In the genomic region with DNA sequence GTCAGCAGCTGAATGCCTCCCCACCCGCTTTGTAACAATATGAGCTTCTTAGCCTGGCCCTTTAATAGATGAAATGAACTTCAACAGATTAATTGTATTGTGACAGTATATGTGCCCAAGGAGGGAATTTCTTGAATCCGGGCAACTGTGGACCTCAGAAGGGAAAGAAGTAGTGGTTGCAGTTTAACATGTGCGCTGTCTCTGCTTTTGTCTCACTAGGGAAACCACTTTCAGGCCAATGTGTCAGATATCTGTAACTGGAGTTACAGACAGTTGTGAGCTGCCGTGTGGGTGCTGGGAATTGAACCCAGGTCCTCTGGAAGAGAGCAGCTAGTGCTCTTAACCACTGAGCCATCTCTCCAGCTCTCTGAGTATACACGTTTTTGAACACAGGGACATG, we compare ENCODE assay signal across 22 mouse cellular contexts.
DNase-seq lines count a peak whose midpoint lies in the region; ATAC-seq lines count a peak whose summit lies in the region.
"Had no signal": no experiment of that assay in that cellular context is flagged by ENCODE, and none has a peak within 500 bp of the region (broad histone marks: within the 10 kb centered on the region; RNA-seq: fewer than 3 reads in every experiment).

No protein-coding gene starts in this region.

- H3K4me3 ChIP-seq in forebrain, embryonic 10.5 days, result no peak overlapping the region
- no peak overlapping the region for H3K4me3 ChIP-seq in forebrain, embryonic 16.5 days (replicated peaks; ENCODE audit: low read length)
- no peak overlapping the region for H3K4me3 ChIP-seq in heart, embryonic 13.5 days
- H3K4me3 ChIP-seq in kidney, embryonic 15.5 days (replicated peaks), result no peak overlapping the region
- H3K4me3 ChIP-seq in midbrain, embryonic 11.5 days (ENCODE audit: low read depth, low read length), result no peak overlapping the region
- no peak overlapping the region for H3K4me3 ChIP-seq in midbrain, embryonic 13.5 days (replicated peaks)
- H3K4me3 ChIP-seq: embryonic facial prominence, embryonic 12.5 days; erythroblast, embryonic 14.5 days; heart, adult 2 months; limb, embryonic 10.5 days; myocyte; stomach, embryonic 15.5 days had no signal

- H3K36me3 ChIP-seq in forebrain, embryonic 10.5 days (replicated peaks), result peaks cover 11% of the 10 kb centered on the region; the same call in 1 of the 2 replicates
- H3K36me3 ChIP-seq in forebrain, embryonic 16.5 days (ENCODE audit: control insufficient read depth, insufficient read depth), result no peaks in the 10 kb centered on the region
- 0 out of 2 replicates have a peak, but pooled peaks cover 5% of the 10 kb centered on the region for H3K36me3 ChIP-seq in heart, embryonic 13.5 days
- no peaks in the 10 kb centered on the region for H3K36me3 ChIP-seq in kidney, embryonic 15.5 days
- no peaks in the 10 kb centered on the region for H3K36me3 ChIP-seq in midbrain, embryonic 11.5 days (ENCODE audit: control insufficient read depth, insufficient read depth, low read length)
- no peaks in the 10 kb centered on the region for H3K36me3 ChIP-seq in midbrain, embryonic 13.5 days
- H3K36me3 ChIP-seq: embryonic facial prominence, embryonic 12.5 days; G1E; limb, embryonic 10.5 days; stomach, embryonic 15.5 days had no signal

- H3K9me3 ChIP-seq in forebrain, embryonic 10.5 days, result no peaks in the 10 kb centered on the region
- H3K9me3 ChIP-seq in forebrain, embryonic 16.5 days (ENCODE audit: control insufficient read depth, low read length), result no peaks in the 10 kb centered on the region
- H3K9me3 ChIP-seq in heart, embryonic 13.5 days, result no peaks in the 10 kb centered on the region
- H3K9me3 ChIP-seq in kidney, embryonic 15.5 days (replicated peaks), result no peaks in the 10 kb centered on the region
- no peaks in the 10 kb centered on the region for H3K9me3 ChIP-seq in midbrain, embryonic 11.5 days (ENCODE audit: control insufficient read depth, low read length)
- H3K9me3 ChIP-seq in midbrain, embryonic 13.5 days, result no peaks in the 10 kb centered on the region
- H3K9me3 ChIP-seq: embryonic facial prominence, embryonic 12.5 days; limb, embryonic 10.5 days; stomach, embryonic 15.5 days had no signal

- no peak overlapping the region for H3K4me2 ChIP-seq in forebrain, embryonic 16.5 days (ENCODE audit: low read length)
- no peak overlapping the region for H3K4me2 ChIP-seq in heart, embryonic 13.5 days
- H3K4me2 ChIP-seq in kidney, embryonic 15.5 days, result no peak overlapping the region
- no peak overlapping the region for H3K4me2 ChIP-seq in midbrain, embryonic 11.5 days
- H3K4me2 ChIP-seq in midbrain, embryonic 13.5 days (replicated peaks), result no peak overlapping the region
- H3K4me2 ChIP-seq: embryonic facial prominence, embryonic 12.5 days; stomach, embryonic 15.5 days had no signal

- DNase-seq in forebrain, embryonic 10.5 days (ENCODE audit: extremely low spot score, low spot score), result no peak
- DNase-seq in heart, adult 8-10 months (ENCODE audit: low spot score), result no peak
- no peak for DNase-seq in kidney, postnatal 10 days
- DNase-seq in midbrain, embryonic 11.5 days (ENCODE audit: low spot score, missing footprints), result peak; percentile 90
- DNase-seq: adrenal gland, postnatal 10 days; gastrocnemius, postnatal 10 days; liver, postnatal 0 days; right cerebral cortex, postnatal 14 days; thymus, adult 18-20 months had no signal

- H3K27ac ChIP-seq in forebrain, embryonic 10.5 days, result peak overlapping the region; percentile 82
- no peak overlapping the region for H3K27ac ChIP-seq in forebrain, embryonic 16.5 days (ENCODE audit: low read length)
- H3K27ac ChIP-seq in heart, embryonic 13.5 days (replicated peaks), result peak overlapping the region; percentile 92
- peak overlapping the region; percentile 28; the same call in 1 of the 2 replicates for H3K27ac ChIP-seq in kidney, embryonic 15.5 days
- no peak overlapping the region for H3K27ac ChIP-seq in midbrain, embryonic 11.5 days (ENCODE audit: low read depth, low read length)
- no peak overlapping the region for H3K27ac ChIP-seq in midbrain, embryonic 13.5 days
- H3K27ac ChIP-seq: embryonic facial prominence, embryonic 12.5 days; heart, adult 2 months had no signal

- H3K9ac ChIP-seq in forebrain, embryonic 16.5 days (replicated peaks; ENCODE audit: low read depth, low read length), result no peak overlapping the region
- no peak overlapping the region for H3K9ac ChIP-seq in heart, embryonic 13.5 days
- H3K9ac ChIP-seq in kidney, embryonic 15.5 days, result no peak overlapping the region
- no peak overlapping the region for H3K9ac ChIP-seq in midbrain, embryonic 11.5 days (ENCODE audit: low read length)
- no peak overlapping the region for H3K9ac ChIP-seq in midbrain, embryonic 13.5 days (replicated peaks)
- H3K9ac ChIP-seq: embryonic facial prominence, embryonic 12.5 days; liver, postnatal 0 days; stomach, embryonic 15.5 days had no signal

- no peak for ATAC-seq in forebrain, embryonic 16.5 days
- ATAC-seq in heart, embryonic 13.5 days (ENCODE audit: extremely low read depth, insufficient number of reproducible peaks, low FRiP score, low TSS enrichment), result no peak
- no peak for ATAC-seq in kidney, embryonic 15.5 days (replicated peaks; ENCODE audit: low FRiP score)
- ATAC-seq in midbrain, embryonic 11.5 days (ENCODE audit: low FRiP score), result no peak
- no peak for ATAC-seq in midbrain, embryonic 13.5 days
- ATAC-seq: activated CD4-positive, CD25-positive, alpha-beta regulatory T cell, adult 4 months; CD4-positive, CD25-positive, alpha-beta regulatory T cell, adult 4 months; liver, postnatal 0 days had no signal

- WGBS in forebrain, embryonic 10.5 days, result 75% methylated on average over 5 of the region's 5 CpGs
- WGBS in forebrain, embryonic 16.5 days, result 54% methylated on average over 5 of the region's 5 CpGs
- WGBS in heart, embryonic 13.5 days, result 78% methylated on average over 5 of the region's 5 CpGs
- 83% methylated on average over 5 of the region's 5 CpGs for WGBS in kidney, embryonic 15.5 days
- WGBS in midbrain, embryonic 11.5 days, result 73% methylated on average over 5 of the region's 5 CpGs
- 64% methylated on average over 5 of the region's 5 CpGs for WGBS in midbrain, embryonic 13.5 days

- peaks cover 11% of the 10 kb centered on the region; the same call in 1 of the 2 replicates for H3K27me3 ChIP-seq in forebrain, embryonic 10.5 days (ENCODE audit: poor library complexity, severe bottlenecking)
- H3K27me3 ChIP-seq in forebrain, embryonic 16.5 days (replicated peaks; ENCODE audit: control insufficient read depth, insufficient read depth, low read length), result no peaks in the 10 kb centered on the region
- H3K27me3 ChIP-seq in heart, embryonic 13.5 days (replicated peaks), result no peaks in the 10 kb centered on the region
- no peaks in the 10 kb centered on the region for H3K27me3 ChIP-seq in kidney, embryonic 15.5 days
- H3K27me3 ChIP-seq in midbrain, embryonic 11.5 days (ENCODE audit: control insufficient read depth, insufficient read depth, low read length), result no peaks in the 10 kb centered on the region
- H3K27me3 ChIP-seq in midbrain, embryonic 13.5 days, result peaks cover 15% of the 10 kb centered on the region; the same call in 1 of the 2 replicates
- H3K27me3 ChIP-seq: embryonic facial prominence, embryonic 12.5 days; stomach, embryonic 15.5 days had no signal

- peaks cover 60% of the 10 kb centered on the region for H3K4me1 ChIP-seq in forebrain, embryonic 10.5 days
- peaks cover 24% of the 10 kb centered on the region for H3K4me1 ChIP-seq in forebrain, embryonic 16.5 days (replicated peaks; ENCODE audit: control insufficient read depth, insufficient read depth, low read length)
- peaks cover 71% of the 10 kb centered on the region for H3K4me1 ChIP-seq in heart, embryonic 13.5 days
- H3K4me1 ChIP-seq in kidney, embryonic 15.5 days, result peaks cover 46% of the 10 kb centered on the region
- peaks cover 34% of the 10 kb centered on the region for H3K4me1 ChIP-seq in midbrain, embryonic 11.5 days (ENCODE audit: control insufficient read depth, insufficient read depth, low read length)
- H3K4me1 ChIP-seq in midbrain, embryonic 13.5 days (replicated peaks), result peaks cover 38% of the 10 kb centered on the region

Comparison
In these comparisons a context has a peak if more than half of its experiments do, and no peak if none do; other contexts are left out.
1. H3K27ac ChIP-seq: peak in forebrain, embryonic 10.5 days (single experiment), heart, embryonic 13.5 days (single experiment) and kidney, embryonic 15.5 days (single experiment); none in forebrain, embryonic 16.5 days (single experiment), midbrain, embryonic 11.5 days (single experiment) and midbrain, embryonic 13.5 days (single experiment).